Mouse (Mus musculus) CD8-positive naive resting alpha-beta T cell, adult 2 months (primary cell): ENCODE data around the gene Tmem183a.
A peak's percentile ranks its signal among the peaks of the same experiment; 100 is the strongest.

Experiments used
- DNase-seq, 2 experiments: peaks; one replicate each; pipeline ENCODE4 v3.0.0; 2022; ENCODE audit warnings: low read depth in 2 of 2, low spot score in 2 of 2

Tmem183a gene

DNA sequence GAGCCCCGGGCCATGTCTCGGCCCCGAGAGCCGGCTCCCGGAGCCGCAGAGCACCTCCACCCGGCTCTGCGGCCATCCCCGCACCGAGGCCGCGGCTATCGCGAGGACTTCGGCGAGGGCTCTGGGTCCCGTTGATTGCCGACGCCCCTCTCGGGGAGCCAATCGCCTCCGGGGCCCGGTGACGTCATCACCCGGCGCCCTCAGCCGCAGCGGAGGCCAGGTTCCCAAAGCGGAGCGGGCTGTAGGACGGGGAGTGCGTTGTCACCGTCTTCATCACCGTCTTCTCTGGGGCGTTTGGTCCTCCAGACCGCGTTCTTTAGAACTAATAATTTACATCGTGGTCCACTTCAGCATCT is at the start of gene Tmem183a:
Gene Tmem183a (minus strand): TSS at position 123 of the 356 bp plus-strand sequence.
- DNase-seq, result peak; percentile 93 to 95

DNA sequence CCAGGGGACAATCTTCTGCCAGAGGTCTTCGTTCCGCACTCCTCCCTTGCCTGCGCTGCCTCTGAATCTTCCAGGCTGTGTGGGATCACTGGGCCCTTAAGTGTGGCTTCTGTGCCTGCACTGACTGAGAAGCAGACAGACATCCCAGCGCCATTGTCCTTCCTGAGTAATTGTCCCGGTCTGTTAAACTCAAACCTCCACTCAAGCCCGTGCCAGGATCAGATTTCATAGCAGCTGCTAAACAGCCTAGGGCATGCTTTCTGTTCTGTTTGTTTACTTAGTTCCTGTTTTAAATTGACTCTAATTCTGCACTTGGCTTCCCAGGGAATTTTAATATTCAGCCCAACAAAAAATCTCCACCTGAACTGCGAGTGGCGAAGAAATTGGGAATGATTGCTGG is 46.3 kb upstream of the Tmem183a start:
- no peak for DNase-seq

DNA sequence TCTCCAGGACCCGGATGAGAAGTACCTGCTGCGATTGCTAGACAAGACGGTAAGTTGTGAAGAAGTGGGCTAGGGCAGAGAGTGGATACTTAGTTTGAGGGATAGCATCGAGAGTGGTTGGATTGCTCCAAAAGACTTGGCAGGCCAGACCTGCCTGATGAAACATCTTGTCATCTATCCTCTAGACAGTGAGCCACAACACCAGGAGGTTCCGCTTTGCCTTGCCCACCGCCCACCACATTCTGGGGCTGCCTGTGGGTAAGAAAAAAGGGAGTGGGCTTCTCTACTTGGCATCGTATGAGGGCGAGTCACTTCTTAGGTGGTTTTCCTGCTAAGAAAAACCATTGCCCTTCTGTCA is 44.6 kb upstream of the Tmem183a start:
- DNase-seq, result no peak

DNA sequence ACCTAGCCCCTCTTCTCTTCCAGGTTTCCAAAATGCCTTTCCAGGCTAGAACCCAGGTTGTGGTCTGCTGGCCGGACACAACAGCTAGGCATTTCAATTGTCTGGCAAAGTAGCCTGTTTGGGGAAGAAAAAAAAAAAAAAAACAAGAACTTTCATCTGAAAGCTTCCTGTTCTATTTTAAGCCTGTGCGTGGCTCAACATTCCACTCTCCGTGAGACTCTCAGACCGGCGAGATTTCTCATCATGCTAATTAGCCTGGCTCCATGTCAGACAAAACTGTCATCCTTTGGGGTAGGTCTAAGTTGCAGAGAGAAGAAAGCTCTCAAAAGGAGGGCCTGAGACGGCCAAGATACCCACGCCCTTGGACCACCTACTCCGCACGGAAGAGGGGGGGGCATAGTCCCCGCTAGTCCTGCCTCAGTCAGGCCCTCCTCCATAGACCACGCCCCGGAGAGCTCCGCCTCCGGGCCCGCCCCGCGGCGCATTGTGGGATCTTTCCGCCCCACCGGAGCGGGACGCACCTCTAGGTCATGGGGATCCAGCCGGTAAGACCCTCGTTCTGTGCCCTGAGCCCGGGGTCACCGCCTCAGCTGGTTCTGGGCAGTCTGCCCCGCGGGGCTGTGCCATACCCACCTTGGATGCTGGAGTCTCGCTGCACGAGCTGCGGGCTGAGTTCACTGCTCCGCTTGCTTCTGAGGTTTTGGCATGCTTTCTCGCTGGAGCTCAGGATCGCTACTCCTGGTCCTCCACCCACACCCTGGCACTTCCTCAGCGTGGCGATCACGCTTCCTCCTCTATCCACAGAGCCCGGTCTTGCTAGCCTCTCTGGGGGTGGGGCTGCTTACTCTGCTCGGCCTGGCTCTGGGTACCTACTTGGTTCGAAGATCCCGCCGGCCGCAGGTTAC is 44.0 kb upstream of the Tmem183a start, which contains the start of gene Cyb5r1:
Gene Cyb5r1 (plus strand): TSS at position 51 of the 905 bp plus-strand sequence.
- DNase-seq, result peak; percentile 44 to 67

DNA sequence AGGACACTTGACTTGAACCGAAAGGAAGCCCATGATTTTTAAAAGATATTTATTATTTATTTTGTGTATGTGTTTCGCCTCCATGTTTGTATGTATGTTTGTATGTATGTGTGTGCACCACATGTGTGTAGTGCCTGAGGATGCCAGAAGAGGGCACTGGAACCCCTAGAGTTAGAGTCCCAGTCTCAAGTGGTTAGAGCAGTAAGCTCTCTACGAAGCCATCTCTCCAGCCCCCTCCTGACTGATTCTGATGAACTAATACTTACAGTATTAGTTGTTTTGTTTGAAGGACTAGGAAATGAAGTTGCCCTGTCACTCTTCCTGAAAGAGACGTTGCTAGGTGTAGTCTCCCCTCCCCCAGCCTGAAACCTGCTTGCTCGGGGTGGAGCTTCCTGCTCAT is 38.0 kb upstream of the Tmem183a start:
- no peak for DNase-seq

DNA sequence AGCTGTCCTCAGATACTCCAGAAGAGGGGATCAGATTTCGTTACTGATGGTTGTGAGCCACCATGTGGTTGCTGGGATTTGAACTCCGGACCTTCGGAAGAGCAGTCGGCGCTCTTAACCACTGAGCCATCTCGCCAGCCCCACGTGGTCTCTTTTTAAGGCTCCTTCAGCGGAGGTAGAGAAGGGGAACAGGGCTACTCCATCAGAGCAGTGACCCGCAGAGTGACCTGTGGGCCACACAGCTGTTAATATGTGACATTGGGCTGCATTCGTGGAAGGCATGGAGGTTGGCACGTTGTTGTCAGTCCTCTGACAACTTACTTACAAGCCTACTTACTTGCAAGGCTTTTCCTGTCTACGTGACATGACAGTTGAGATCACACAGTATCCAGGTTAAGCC is 36.4 kb upstream of the Tmem183a start:
- no peak for DNase-seq

DNA sequence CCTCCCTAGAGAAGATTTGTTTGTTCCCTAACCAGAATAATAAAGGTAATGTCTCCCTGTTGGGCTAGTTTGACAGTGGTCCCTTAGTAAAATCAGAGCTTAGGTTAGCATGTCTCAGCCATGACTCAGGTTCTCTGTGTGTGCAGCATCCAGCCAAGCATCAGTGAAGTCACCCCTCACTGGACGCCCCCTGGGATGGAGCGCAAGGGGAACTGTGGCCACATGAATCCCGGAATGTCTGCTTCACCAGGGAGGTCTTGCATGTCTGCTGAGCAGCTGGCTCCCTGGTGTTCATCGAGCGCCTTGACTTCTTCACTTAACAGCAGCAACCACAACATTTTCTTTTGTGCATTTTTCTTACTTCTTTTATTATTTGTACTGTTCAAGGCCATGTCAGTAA is 32.0 kb upstream of the Tmem183a start:
- DNase-seq, result no peak

DNA sequence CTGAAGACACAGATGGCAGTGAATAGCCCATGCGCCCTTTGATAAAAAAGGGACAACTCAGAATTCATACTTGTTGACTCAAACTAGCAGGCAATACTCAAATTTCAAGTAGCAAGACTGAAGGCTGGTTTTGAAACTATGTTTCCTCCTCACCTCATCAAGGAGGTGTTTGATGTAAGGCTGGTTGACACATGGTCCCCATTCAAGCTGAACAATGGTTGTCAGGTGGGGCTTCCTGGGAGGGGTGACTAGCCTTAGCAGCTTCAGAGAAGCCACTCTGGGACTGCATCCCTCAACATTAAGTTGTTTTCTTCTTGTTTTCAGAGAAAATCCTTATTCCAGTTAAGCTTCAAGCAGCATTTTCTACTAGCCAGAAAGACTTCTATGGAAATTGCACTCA is 23.9 kb upstream of the Tmem183a start, which contains the start of gene 4933406M09Rik:
Gene 4933406M09Rik (plus strand): TSS at position 275 of the 400 bp plus-strand sequence.
- no peak for DNase-seq

DNA sequence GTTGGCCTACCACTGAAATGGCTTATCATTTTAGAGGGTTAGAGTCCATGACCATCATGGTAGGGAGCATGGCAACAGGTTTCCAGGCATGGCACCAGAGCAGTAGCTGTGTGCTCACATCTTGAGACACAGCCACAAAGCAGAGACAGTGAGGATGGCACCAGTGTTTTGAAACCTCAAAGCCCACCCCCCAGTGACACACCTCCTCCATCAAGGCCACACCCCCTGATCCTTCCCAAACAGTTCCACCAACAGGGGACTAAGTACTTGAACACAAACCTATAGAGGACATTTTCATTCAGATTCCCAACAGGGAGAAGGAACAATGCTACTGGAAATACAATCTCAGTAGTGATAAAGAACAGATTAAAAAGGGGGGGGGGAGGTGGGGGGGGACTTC is 23.4 kb upstream of the Tmem183a start:
- DNase-seq, result no peak

DNA sequence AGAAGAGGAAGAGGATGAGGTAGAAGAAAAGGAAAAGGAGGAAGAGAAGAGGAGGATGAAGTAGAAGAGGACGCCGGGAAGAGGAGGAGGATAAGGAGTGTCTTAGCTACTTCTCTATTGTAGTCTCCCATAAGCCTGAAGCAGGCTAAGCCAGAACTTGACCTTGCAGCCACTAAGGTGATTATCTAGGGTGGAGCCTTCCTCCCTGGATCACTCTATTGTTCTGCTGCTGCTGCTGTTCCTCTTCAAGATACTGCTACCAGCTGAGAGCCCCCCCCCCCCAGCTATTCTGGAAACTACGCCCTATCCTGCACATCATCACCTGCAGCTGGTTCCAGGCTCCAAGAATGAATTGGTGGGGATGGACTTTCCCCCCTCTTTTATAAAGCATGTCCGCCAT is 22.8 kb upstream of the Tmem183a start:
- no peak for DNase-seq

DNA sequence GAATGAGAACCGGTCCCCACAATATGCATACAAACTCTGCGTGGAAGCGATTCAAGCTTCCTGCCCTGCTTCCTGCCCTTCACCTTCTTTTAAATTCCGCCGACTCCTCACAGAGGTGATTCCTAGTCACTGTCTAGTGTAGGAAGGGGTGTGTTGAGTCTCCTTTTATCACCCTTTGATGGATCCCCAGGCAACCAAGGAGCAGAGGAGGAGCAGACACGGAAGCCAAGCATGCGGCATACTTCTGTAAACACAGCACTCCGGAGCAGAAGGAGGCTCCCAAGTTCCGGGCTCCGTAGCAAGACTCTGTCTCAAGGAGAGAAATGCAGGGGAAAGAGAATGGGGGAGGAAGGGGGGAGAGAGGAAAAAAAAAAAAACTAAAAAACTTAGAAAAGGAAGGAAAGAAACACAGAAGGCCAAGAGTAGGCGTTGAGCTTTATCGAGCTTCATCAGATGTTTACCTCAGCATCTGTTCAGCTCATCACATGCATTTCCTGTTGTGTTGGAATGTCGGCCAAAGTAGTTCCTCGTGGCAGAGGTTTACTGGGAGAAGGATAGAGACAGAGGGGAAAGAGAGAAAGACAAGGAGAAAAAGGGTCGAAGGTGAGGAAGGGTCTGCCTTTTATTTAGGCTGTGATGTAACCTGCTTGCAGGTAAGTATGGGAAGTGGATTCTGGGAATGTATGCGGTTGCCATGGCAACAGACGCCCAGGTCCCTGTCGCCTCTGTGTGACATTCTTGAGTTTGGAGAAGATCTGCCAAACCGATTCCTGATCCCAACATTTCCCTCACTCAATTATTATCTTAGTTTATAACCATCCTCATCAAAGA is 20.2 kb upstream of the Tmem183a start:
- no peak for DNase-seq

DNA sequence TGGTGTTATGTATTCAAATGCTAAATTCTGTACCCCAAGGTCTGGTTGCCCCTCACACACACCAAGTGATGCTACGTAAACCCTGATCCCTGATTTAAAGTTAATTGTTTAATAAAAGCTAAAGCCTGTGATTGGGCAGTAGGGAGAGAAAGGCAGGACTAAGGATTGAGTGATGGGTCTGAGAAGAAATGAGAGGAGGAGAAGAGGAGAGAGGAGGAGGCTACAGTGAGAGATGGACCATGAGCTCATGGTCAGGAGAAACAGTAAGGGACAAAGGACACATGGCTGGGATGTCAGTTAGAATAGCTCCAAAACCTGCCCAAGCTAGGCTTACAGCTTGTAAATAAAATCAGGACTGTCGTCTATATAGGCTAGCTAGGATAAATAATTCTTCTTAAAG is 19.3 kb upstream of the Tmem183a start:
- DNase-seq, result no peak

DNA sequence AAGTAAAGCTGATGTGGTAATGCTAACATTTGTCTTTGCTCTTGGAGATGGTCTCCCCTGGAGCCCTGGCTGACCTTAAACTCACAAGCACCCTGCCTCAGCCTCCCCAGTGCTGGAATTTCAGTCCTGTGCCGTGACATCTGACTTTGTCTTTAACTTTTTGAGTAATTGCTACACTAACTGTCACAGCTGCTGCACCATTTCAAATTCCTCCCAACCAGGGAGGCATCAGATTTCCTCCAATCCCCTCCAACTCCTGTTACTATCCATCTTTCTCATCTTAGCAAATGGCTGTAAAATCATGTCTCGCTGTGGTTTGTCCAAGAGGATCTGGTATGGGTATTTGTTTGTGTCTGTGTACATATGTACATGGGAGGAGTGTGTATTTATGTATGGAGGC is 12.3 kb upstream of the Tmem183a start:
- no peak for DNase-seq

DNA sequence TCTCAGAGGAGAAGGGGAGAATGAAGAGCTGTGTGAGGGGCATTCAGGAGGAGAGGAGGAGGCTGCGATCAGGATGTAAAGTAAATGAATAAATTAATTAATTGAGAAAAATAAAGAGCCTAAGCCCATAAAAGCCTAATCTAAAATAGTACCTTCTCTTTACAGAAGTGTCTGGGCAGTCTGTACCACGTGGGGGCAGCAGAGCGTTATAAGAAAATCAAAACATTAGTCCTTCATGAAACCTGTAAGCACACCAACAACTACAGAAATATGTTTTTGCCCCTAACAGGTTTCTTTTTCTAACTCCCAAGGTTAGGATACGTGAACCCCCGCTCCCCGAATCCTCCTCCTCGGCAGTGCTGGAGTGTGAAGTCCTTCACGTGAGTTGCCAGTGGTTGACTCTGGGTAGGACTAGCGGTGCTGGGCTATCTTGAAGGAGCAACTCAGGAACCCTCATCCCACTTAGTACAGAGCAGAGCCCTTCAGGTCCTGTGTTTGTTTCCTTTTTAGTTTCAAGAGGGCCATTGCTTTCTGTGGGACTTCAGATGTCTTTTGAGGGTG is 7.1 kb upstream of the Tmem183a start:
- DNase-seq, result peak; percentile 12 to 54

DNA sequence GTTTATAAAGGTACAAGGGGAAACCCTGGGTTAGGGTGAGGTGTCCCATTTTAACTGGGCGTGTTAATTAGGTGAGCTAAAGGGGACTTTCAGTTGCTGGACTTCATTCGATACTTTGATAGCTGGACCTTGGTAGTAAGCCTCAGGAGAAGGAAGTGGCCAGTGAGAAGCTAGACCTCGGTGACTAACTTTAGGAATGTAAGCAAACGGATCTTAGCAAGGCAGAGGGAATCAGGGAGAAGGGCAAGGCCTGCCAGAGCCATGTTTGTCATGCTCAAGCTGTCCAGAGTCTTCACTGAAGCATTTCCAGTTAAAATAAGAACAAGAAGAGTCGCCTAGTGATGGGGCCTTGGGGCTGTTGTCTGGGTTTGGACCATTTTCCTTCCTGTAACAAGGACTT is 3.7 kb upstream of the Tmem183a start:
- DNase-seq, result no peak

DNA sequence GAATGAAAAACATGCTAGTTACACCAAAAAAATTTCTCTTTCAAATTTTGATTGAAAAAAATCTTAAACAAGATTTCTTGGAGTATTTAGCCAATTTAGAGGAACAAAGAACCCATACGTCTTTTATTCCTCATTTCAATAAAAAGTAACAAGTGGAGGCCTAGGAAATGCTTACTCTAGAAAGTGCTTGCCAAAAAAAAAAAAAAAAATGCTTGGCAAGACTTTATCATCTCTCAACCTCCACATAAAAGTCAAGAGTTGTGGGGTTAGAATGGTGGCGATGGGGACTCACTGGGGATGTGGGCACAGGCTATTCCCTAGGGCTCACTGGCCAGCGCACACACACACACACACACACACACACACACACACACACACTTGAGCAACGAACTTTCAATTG is 1.4 kb upstream of the Tmem183a start:
- no peak for DNase-seq

DNA sequence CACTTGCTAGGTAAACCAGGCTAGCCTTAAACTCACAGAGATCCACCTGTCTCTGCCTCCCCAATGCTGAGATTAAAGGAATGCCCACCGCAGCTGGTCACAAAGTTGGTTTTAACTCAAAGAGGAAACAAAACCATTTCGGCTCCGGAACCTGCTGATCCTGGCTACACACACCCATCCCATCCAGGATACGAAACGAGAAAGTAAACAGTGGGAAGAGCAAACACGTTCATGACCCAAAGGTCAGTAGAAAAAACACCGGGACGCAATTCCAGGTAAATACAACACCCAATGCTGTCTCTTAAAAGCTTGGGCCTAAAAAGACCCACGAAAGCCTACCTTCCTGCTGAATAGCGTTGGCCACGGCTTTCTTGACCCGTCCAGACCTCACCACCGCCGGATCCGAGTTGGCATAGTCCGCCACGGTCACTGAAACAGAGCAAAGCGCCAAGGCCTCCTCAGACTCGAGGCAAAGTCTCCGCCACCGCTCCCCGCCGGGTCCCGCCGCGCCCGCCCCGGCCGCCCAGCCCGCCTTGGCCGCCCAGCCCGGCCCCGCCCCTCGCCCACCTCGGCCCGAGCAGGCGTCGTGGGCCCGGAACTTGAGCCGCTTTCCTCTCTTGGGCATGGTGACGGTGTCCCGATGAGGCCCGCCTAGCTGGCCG is 453 bp downstream of the Tmem183a start:
- DNase-seq, result no peak

DNA sequence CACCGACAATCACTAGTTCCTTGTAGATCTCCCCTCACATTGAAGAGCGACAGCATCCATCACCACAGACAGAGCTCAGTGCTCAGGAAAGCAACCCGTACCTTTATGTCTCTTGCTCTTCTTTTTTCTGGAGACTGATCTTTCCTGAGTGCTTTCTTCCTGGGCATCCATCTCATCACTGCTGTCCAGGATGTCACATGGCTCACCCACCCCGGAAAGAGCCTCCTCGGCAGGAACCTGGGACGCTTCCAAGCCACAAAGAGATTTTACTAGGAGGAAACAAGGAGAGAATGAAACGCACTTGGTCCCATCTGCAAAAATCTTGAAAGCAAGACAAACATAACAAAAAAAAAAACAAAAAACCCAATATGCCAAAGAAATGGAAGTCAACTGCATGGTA is 1.1 kb downstream of the Tmem183a start:
- DNase-seq, result no peak

DNA sequence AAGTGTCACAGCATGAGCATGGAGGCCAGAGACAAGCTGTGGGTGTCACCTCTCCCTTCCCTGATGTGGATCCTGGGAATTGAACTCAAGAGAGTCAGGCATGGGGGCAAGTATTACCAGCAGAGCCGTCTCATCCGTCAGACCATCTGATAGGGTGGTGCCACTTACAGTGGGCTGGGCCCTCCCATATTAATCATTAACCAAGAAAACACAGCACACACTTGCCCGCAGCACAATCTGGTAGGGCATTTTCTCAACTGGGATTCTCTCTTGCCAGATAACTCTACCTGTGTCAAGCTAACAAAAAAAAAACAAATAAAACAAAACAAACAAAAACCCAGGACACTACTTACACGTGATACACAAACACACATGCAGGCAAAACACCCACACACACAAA is 4.3 kb downstream of the Tmem183a start:
- no peak for DNase-seq

DNA sequence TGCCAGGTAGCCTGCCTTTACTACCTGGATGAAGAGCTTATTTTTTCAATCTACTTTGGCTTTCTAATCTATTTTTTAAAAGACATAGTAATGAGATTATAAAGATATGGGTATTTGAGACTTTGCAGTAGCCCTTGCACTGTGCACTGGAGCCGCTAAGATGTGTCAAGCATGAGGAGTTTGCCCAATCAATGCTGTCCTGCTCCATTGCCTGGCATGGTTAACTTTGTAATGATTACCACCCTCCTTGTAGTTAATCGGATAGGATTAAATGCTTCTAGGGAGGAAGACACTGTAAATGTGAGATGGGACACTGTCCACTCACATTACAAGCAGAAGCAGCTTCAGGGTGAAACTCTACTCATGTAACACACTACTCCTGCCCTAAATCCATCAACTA is 8.5 kb downstream of the Tmem183a start:
- no peak for DNase-seq

DNA sequence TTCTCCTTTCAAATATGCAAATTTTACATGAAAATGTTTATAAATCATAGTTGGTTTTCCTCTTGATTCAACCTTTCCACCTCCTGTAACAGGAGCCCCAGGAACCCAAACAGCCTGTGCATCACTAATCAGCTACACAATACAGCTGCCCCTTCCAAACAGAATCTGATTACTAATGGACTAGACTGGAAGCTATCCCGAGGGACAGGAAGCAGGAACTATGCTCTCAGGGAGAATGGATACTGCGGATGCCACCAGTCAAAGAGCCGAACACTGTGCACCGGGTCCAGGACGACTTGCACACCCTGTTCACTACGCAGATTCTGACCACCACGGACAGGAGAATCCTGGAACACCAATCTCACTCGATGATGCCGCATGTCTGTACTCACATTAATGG is 14.0 kb downstream of the Tmem183a start:
- DNase-seq, result no peak
